ENCODE assay signal across 8 mouse cellular contexts in genomic region chr8:109917277-109917676, GRCm38 (mm10). TPM values are rescaled to one million over a fixed set of nuclear protein-coding genes. Genes with fewer than 3 reads are reported as not detected.
DNase-seq lines count a peak whose midpoint lies in the region; ATAC-seq lines count a peak whose summit lies in the region.

No protein-coding gene starts in this region.

- ATAC-seq in heart, embryonic 12.5 days (ENCODE audit: insufficient number of reproducible peaks, low FRiP score): no peak
- peak; percentile 72 for ATAC-seq in CD4-positive, CD25-positive, alpha-beta regulatory T cell, adult 4 months
- peak; percentile 81 for ATAC-seq in erythroid progenitor cell, adult 5-6 weeks (replicated peaks; ENCODE audit: low FRiP score, poor library complexity, severe bottlenecking)

- no peak overlapping the region for H3K9ac ChIP-seq in heart, embryonic 12.5 days

- H3K4me3 ChIP-seq in heart, embryonic 12.5 days: no peak overlapping the region

- peaks cover 13% of the 10 kb centered on the region for H3K4me1 ChIP-seq in heart, embryonic 12.5 days (replicated peaks)

- H3K9me3 ChIP-seq in heart, embryonic 12.5 days (replicated peaks): no peaks in the 10 kb centered on the region

- H3K36me3 ChIP-seq in heart, embryonic 12.5 days: peaks cover 41% of the 10 kb centered on the region

- WGBS in heart, embryonic 12.5 days: 47% methylated on average over 4 of the region's 4 CpGs

- no peak overlapping the region for H3K4me2 ChIP-seq in heart, embryonic 12.5 days

- H3K27me3 ChIP-seq in heart, embryonic 12.5 days (replicated peaks): no peaks in the 10 kb centered on the region

- peak; percentile 35 for DNase-seq in heart, adult 8-10 months (ENCODE audit: low spot score)
- peak; percentile 78 for DNase-seq in brain, adult 2 months (ENCODE audit: low read depth, low spot score)
- DNase-seq in kidney, adult 9 months: peak; percentile 84
- DNase-seq in lung, adult 18-20 months: peak; percentile 50 to 61
- DNase-seq in spleen, adult 18-20 months: peak; percentile 21 to 42

- H3K27ac ChIP-seq in heart, embryonic 12.5 days (ENCODE audit: poor library complexity, severe bottlenecking): no peak overlapping the region

RNA-seq across cellular contexts. Expression of gene Marveld3, which starts 44.7 kb away (rescaled TPM):
- total RNA-seq in heart, adult 8-10 months (2022): under 1 TPM in 2 of 4 experiments, not detected in 2; 0.17 to 0.53 TPM
- 0.40 and 0.41 TPM in 2 replicates for polyA plus RNA-seq in heart, embryonic 12.5 days (2016; fragmentation: Nextera tagmentation; extraction: Ambion mirVana)
- polyA plus RNA-seq in CD4-positive, CD25-positive, alpha-beta regulatory T cell, adult 4 months (2017; shearing (Covaris generic)): not detected
- not detected in 2 replicates for total RNA-seq in erythroid progenitor cell, adult 5-6 weeks (2015; ENCODE audit: low replicate concordance)
- not detected in 2 replicates for total RNA-seq in erythroid progenitor cell, adult 5-6 weeks (2017; ENCODE audit: low replicate concordance)

RNA-seq across cellular contexts. Expression of gene Phlpp2, which starts 48.9 kb away (rescaled TPM):
- 1 to 10 TPM; 3.1 to 4.8 (median 4.2) TPM for total RNA-seq in heart, adult 8-10 months (2022)
- polyA plus RNA-seq in heart, embryonic 12.5 days (2016; fragmentation: Nextera tagmentation; extraction: Ambion mirVana): 1.5 and 1.8 TPM in 2 replicates
- 1 to 10 TPM in 1 of 2 experiments, under 1 TPM in 1; 0.84 to 1.0 TPM for polyA plus RNA-seq in CD4-positive, CD25-positive, alpha-beta regulatory T cell, adult 4 months (2017; shearing (Covaris generic))
- 36.0 and 45.7 TPM in 2 replicates for total RNA-seq in erythroid progenitor cell, adult 5-6 weeks (2015; ENCODE audit: low replicate concordance)
- total RNA-seq in erythroid progenitor cell, adult 5-6 weeks (2017; ENCODE audit: low replicate concordance): 59.8 and 73.4 TPM in 2 replicates

Comparison
In these comparisons a context has a peak if more than half of its experiments do, and no peak if none do; other contexts are left out.
1. DNase-seq: peak in every context shown above with its lines; median percentile 84 in kidney, adult 9 months; 78 in brain, adult 2 months; 56 in lung, adult 18-20 months; 35 in heart, adult 8-10 months; 32 in spleen, adult 18-20 months.
2. RNA of gene Phlpp2, which starts 48.9 kb away (total RNA-seq): 36.0 to 73.4 TPM in erythroid progenitor cell, adult 5-6 weeks; 3.1 to 4.8 TPM in heart, adult 8-10 months; every median in the first group is over 4 times any median in the second.